Mouse (Mus musculus): ENCODE results near the gene Bcl9. TPM values are rescaled to one million over a fixed set of nuclear protein-coding genes. Genes with fewer than 3 reads are reported as not detected.
A peak's percentile ranks its signal among the peaks of the same experiment; 100 is the strongest.

Gene Bcl9
- polyA plus RNA-seq, 2 experiments from 2014 or later, result 2.4 to 4.8 TPM

DNA sequence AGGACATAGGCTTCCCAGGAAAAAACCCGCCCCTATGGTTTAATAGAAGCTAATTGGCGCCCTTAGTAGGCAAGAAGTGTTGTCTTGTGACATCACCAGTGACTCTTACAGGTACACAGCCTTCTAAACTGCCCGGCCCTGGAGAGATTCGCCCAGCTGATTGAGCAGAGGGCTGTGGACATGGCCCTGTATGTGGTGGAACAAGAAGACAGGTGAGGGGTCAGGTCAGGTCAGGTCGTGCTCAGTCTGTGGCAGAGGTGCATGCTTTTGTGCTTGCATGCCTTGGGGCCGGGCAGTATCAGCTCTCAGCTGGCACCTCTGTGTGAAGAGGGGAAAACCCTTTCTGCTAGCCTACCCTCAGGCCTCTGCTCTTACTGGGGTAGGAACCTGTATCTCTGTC, 126.2 kb downstream of the Bcl9 start:
- no peak for ATAC-seq

DNA sequence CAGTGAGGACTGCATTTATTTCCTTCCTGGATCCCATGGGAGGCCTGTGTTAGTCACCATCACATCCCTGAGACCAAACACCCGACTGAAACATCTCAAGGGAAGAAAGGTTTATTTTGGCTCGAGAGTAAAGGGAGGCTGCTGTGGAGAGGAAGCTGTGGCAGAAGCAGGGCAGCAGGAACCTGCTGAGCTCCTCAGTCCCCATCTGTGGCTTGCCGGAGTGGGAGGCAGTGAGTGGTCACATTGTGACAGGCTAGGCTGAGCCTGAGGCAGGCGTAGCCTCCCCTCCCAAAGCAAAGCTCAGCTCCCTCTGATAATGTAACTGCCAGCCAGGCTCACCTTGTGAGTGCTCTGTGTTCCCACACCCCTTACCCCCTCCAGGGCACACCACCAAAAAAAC, 130.6 kb downstream of the Bcl9 start:
- ATAC-seq, result no peak

DNA sequence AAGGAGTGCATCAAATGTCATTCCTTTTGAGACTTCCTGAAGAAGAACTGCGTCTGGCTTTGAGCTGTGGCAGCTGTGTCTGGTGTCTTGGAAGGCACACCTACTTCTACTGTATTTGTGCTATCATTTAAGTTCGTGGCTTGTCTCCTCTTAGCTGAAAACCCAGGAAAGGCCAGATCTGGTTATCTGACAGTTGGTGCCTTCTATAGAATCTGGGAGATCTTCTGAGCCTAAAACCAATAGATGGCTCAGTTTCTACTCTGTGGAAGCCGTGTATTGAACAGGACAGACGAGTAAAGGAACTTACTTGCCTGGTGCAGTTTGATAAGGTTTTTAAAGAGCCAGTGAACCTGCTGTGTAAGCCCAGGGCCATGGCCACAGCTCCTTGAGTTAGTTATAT, 133.2 kb downstream of the Bcl9 start:
- no peak for ATAC-seq

- no peak for ATAC-seq
Measured at GRCm38 (mm10) chr3:97161773-97162172, 135.9 kb downstream of the Bcl9 start.

DNA sequence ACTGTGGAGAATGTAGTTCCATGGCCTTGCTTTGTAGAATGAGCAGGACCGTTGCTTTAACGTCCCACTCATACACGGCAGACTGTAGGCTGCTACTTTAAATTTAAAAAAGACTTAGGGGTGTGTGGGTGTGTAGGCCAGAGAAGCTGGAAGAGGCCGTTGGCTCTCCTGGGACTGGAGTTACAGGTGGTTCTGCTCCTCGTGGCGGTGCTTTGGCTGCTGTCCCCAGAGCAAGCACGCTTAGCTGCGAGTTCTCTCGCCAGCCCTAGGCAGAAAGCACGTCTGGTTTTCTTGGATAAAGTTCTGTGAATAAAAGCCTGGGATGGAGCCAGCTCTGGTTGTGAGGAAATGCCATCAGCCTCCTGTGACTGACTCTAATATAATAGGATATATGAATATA, 136.8 kb downstream of the Bcl9 start:
- no peak for ATAC-seq

DNA sequence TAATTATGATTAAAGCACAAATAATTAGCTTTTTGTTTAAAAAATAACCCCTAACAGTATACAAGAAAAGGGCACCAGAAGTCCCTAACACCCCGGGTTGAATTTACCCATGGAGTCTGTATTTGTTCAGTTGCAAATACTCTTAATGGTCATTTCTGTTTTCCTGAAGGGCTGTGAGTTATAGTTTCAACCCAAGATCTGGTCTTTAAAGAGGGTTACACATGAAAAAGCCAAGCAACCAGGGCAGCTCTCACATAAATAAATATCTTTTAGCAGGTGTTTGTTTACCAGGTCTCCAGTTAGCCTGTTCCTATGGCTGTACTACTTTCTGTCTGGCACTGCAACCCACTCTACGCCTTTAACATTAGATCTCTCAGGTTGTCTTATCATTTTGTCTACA, 137.7 kb downstream of the Bcl9 start:
- no peak for ATAC-seq

DNA sequence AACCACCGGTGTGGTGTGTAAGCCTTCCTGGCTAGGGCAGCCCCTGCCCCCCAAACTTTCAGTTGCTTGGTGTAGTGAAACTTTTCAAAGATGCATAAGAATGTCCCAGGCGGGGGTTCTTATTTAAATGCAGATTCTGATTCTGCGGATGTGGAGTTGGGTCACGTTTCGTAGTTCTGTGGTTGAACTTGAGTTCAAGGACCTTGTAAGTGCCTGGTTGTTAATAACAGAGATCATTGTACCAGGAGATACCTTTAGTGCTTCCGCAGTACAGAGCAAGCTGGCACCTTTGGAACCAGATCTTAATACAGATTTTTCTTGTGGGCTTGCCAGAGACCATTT, 138.2 kb downstream of the Bcl9 start:
- ATAC-seq, result peak; percentile 19

GRCm38 (mm10) chr3:97158611-97159508, 138.9 kb downstream of the Bcl9 start, which contains the start of gene Acp6:
TSS of gene Acp6 (plus strand) at chr3:97158777.
- peak; percentile 91 for ATAC-seq

GRCm38 (mm10) chr3:97157958-97158599, 139.6 kb downstream of the Bcl9 start:
- no peak for ATAC-seq

- ATAC-seq, result no peak
Measured at GRCm38 (mm10) chr3:97157308-97157707, 140.4 kb downstream of the Bcl9 start.

- no peak for ATAC-seq
Measured at GRCm38 (mm10) chr3:97156431-97156830, 141.3 kb downstream of the Bcl9 start.

Other genes with a start within 250 kb of the Bcl9 start
- 10 to 100 TPM; 43.0 to 64.3 TPM for gene Acp6, start 139.1 kb downstream of the Bcl9 start, polyA plus RNA-seq (2017; shearing (Covaris generic))
- gene Olfr1402, start 124.1 kb upstream of the Bcl9 start, polyA plus RNA-seq (2017; shearing (Covaris generic)), result not detected

All from CD4-positive, CD25-positive, alpha-beta regulatory T cell, adult 4 months (primary cell).